Mouse (Mus musculus): Measurements from ENCODE around the gene Hmgcl. TPM values are rescaled to one million over a fixed set of nuclear protein-coding genes. Genes with fewer than 3 reads are reported as not detected.

Gene Hmgcl
- polyA plus RNA-seq, 1 experiment from 2014 or later: 71.7 TPM

GRCm38 (mm10) chr4:135964426-135964825, 18.2 kb downstream of the Hmgcl start:
- Histone ChIP-seq H3K4me1 (ENCODE audit: insufficient read depth) (0 out of 2 replicates have a peak, but pooled peaks cover 3% of the 10 kb centered on the region), H3K9ac (peak overlapping the region; percentile 78), H3K27ac (ENCODE audit: low read depth) (peak overlapping the region; percentile 32; the same call in 1 of the 2 replicates), H3K36me3 (ENCODE audit: insufficient read depth) (peaks cover 59% of the 10 kb centered on the region), H3K9me3 (ENCODE audit: low read depth, low read length) (no peaks in the 10 kb centered on the region), H3K4me2 (peak overlapping the region; percentile 96), H3K4me3 (ENCODE audit: low read depth, low read length) (peak overlapping the region; percentile 76), H3K27me3 (ENCODE audit: insufficient read depth, low read length) (no peaks in the 10 kb centered on the region)
- DNase-seq: peak; percentile 52
- no peak; the same call in 1 of the 2 replicates for TF ChIP-seq CTCF (IDR thresholded peaks at IDR 0.05; ENCODE audit: low read depth)
- 0 out of 2 replicates have a peak, but pooled peaks have one; percentile 3 for ATAC-seq (ENCODE audit: insufficient read depth)
- 2% methylated on average over 12 of the region's 12 CpGs for WGBS

GRCm38 (mm10) chr4:135965113-135965512, 18.9 kb downstream of the Hmgcl start:
- H3K27ac ChIP-seq (ENCODE audit: low read depth): no peak overlapping the region
- no peaks in the 10 kb centered on the region for H3K9me3 ChIP-seq (ENCODE audit: low read depth, low read length)
- H3K36me3 ChIP-seq (ENCODE audit: insufficient read depth): peaks cover 62% of the 10 kb centered on the region
- H3K4me2 ChIP-seq: peak overlapping the region; percentile 96
- 0 out of 2 replicates have a peak, but pooled peaks cover 3% of the 10 kb centered on the region for H3K4me1 ChIP-seq (ENCODE audit: insufficient read depth)
- ATAC-seq (ENCODE audit: insufficient read depth) (no peak), DNase-seq (no peak)
- no peak for TF ChIP-seq CTCF (IDR thresholded peaks at IDR 0.05; ENCODE audit: low read depth)
- no peak overlapping the region for H3K4me3 ChIP-seq (ENCODE audit: low read depth, low read length)
- no peaks in the 10 kb centered on the region for H3K27me3 ChIP-seq (ENCODE audit: insufficient read depth, low read length)
- H3K9ac ChIP-seq: no peak overlapping the region
- 80% methylated on average over 9 of the region's 9 CpGs for WGBS

- Histone ChIP-seq H3K36me3 (ENCODE audit: insufficient read depth) (peaks cover 63% of the 10 kb centered on the region), H3K27me3 (ENCODE audit: insufficient read depth, low read length) (no peaks in the 10 kb centered on the region)
- DNase-seq: no peak
Observed at GRCm38 (mm10) chr4:135966283-135966682, 20.0 kb downstream of the Hmgcl start.

GRCm38 (mm10) chr4:135967086-135967760, 21.0 kb downstream of the Hmgcl start:
- Histone ChIP-seq H3K9me3 (ENCODE audit: low read depth, low read length) (no peaks in the 10 kb centered on the region), H3K4me1 (ENCODE audit: insufficient read depth) (0 out of 2 replicates have a peak, but pooled peaks cover 3% of the 10 kb centered on the region), H3K9ac (no peak overlapping the region), H3K36me3 (ENCODE audit: insufficient read depth) (peaks cover 55% of the 10 kb centered on the region), H3K27ac (ENCODE audit: low read depth) (no peak overlapping the region), H3K27me3 (ENCODE audit: insufficient read depth, low read length) (no peaks in the 10 kb centered on the region), H3K4me3 (ENCODE audit: low read depth, low read length) (no peak overlapping the region), H3K4me2 (no peak overlapping the region)
- DNase-seq (no peak), ATAC-seq (ENCODE audit: insufficient read depth) (no peak)
- WGBS: 87% methylated on average over 18 of the region's 18 CpGs
- no peak for TF ChIP-seq CTCF (IDR thresholded peaks at IDR 0.05; ENCODE audit: low read depth)

More at GRCm38 (mm10) chr4:135966283-135966682, 20.0 kb downstream of the Hmgcl start:
- WGBS: 89% methylated on average over 16 of the region's 16 CpGs
- H3K9ac ChIP-seq: no peak overlapping the region
- 0 out of 2 replicates have a peak, but pooled peaks cover 3% of the 10 kb centered on the region for H3K4me1 ChIP-seq (ENCODE audit: insufficient read depth)
- H3K4me3 ChIP-seq (ENCODE audit: low read depth, low read length): no peak overlapping the region
- no peak for TF ChIP-seq CTCF (IDR thresholded peaks at IDR 0.05; ENCODE audit: low read depth)
- no peak overlapping the region for H3K27ac ChIP-seq (ENCODE audit: low read depth)
- ATAC-seq (ENCODE audit: insufficient read depth): no peak
- no peaks in the 10 kb centered on the region for H3K9me3 ChIP-seq (ENCODE audit: low read depth, low read length)
- no peak overlapping the region for H3K4me2 ChIP-seq

GRCm38 (mm10) chr4:135968271-135968869, 22.1 kb downstream of the Hmgcl start:
- no peak overlapping the region for H3K4me3 ChIP-seq (ENCODE audit: low read depth, low read length)
- H3K4me2 ChIP-seq: no peak overlapping the region
- TF ChIP-seq CTCF (IDR thresholded peaks at IDR 0.05; ENCODE audit: low read depth): no peak
- ATAC-seq (ENCODE audit: insufficient read depth) (no peak), DNase-seq (no peak)
- H3K4me1 ChIP-seq (ENCODE audit: insufficient read depth): 0 out of 2 replicates have a peak, but pooled peaks cover 3% of the 10 kb centered on the region
- no peaks in the 10 kb centered on the region for H3K9me3 ChIP-seq (ENCODE audit: low read depth, low read length)
- H3K36me3 ChIP-seq (ENCODE audit: insufficient read depth): peaks cover 52% of the 10 kb centered on the region
- 47% methylated on average over 19 of the region's 19 CpGs for WGBS
- no peak overlapping the region for H3K9ac ChIP-seq
- H3K27me3 ChIP-seq (ENCODE audit: insufficient read depth, low read length): no peaks in the 10 kb centered on the region
- no peak overlapping the region for H3K27ac ChIP-seq (ENCODE audit: low read depth)

GRCm38 (mm10) chr4:135969070-135969750, 23.0 kb downstream of the Hmgcl start:
- H3K36me3 ChIP-seq (ENCODE audit: insufficient read depth): peaks cover 52% of the 10 kb centered on the region
- 83% methylated on average over 13 of the region's 13 CpGs for WGBS

More at GRCm38 (mm10) chr4:135969070-135969750, 23.0 kb downstream of the Hmgcl start:
- Histone ChIP-seq H3K27ac (ENCODE audit: low read depth) (no peak overlapping the region), H3K4me1 (ENCODE audit: insufficient read depth) (0 out of 2 replicates have a peak, but pooled peaks cover 3% of the 10 kb centered on the region), H3K4me3 (ENCODE audit: low read depth, low read length) (no peak overlapping the region), H3K9ac (no peak overlapping the region), H3K27me3 (ENCODE audit: insufficient read depth, low read length) (no peaks in the 10 kb centered on the region), H3K4me2 (no peak overlapping the region), H3K9me3 (ENCODE audit: low read depth, low read length) (no peaks in the 10 kb centered on the region)
- TF ChIP-seq CTCF (IDR thresholded peaks at IDR 0.05; ENCODE audit: low read depth): no peak
- no peak for ATAC-seq (ENCODE audit: insufficient read depth)
- DNase-seq: no peak
